Mouse (Mus musculus) left cerebral cortex, adult 18-20 months (tissue): ENCODE results near the gene Foxd1. TPM values are rescaled to one million over a fixed set of nuclear protein-coding genes. Genes with fewer than 3 reads are reported as not detected.

Source experiments
- DNase-seq, 2 experiments: peaks; one replicate each; pipeline ENCODE4 v3.0.0; 2021 to 2022; ENCODE audit warnings: low spot score in 2 of 2, mixed read lengths in 1 of 2
- total RNA-seq, 2 experiments: library from RNA; stranded (reverse); gene quantifications; 2 replicates each; pipeline ENCODE4 v1.2.3; 2021

Foxd1 gene
- total RNA-seq, 2 experiments from 2014 or later = 1.6 to 2.0 TPM

GRCm38 (mm10) chr13:98354871-98355558 is 973 bp downstream of the Foxd1 start:
- no peak for DNase-seq

- DNase-seq = no peak
Measured at GRCm38 (mm10) chr13:98355559-98356111, 1.6 kb downstream of the Foxd1 start.

- DNase-seq = no peak
Measured at GRCm38 (mm10) chr13:98356176-98356972, 2.3 kb downstream of the Foxd1 start.

- no peak for DNase-seq
Measured at GRCm38 (mm10) chr13:98356973-98357425, 3.0 kb downstream of the Foxd1 start.

GRCm38 (mm10) chr13:98357433-98358423 is 3.7 kb downstream of the Foxd1 start:
- DNase-seq = no peak

- no peak for DNase-seq
Measured at GRCm38 (mm10) chr13:98358424-98359181, 4.6 kb downstream of the Foxd1 start.

- DNase-seq = no peak
Measured at GRCm38 (mm10) chr13:98359337-98359736, 5.3 kb downstream of the Foxd1 start.

- no peak for DNase-seq
Measured at GRCm38 (mm10) chr13:98360391-98360790, 6.3 kb downstream of the Foxd1 start.

- DNase-seq = no peak
Measured at GRCm38 (mm10) chr13:98361161-98361560, 7.1 kb downstream of the Foxd1 start.

GRCm38 (mm10) chr13:98363046-98363445 is 9.0 kb downstream of the Foxd1 start:
- no peak for DNase-seq

GRCm38 (mm10) chr13:98365081-98365480 is 11.0 kb downstream of the Foxd1 start:
- no peak for DNase-seq

GRCm38 (mm10) chr13:98365766-98366421 is 11.9 kb downstream of the Foxd1 start:
- no peak for DNase-seq

- DNase-seq = no peak
Measured at GRCm38 (mm10) chr13:98366469-98367275, 12.6 kb downstream of the Foxd1 start.

- DNase-seq = no peak
Measured at GRCm38 (mm10) chr13:98367601-98368000, 13.6 kb downstream of the Foxd1 start.

- DNase-seq = no peak
Measured at GRCm38 (mm10) chr13:98369046-98369445, 15.0 kb downstream of the Foxd1 start.

- DNase-seq = no peak
Measured at GRCm38 (mm10) chr13:98374560-98374959, 20.5 kb downstream of the Foxd1 start.

GRCm38 (mm10) chr13:98374979-98375378 is 20.9 kb downstream of the Foxd1 start:
- no peak for DNase-seq

GRCm38 (mm10) chr13:98377746-98378145 is 23.7 kb downstream of the Foxd1 start:
- no peak for DNase-seq

GRCm38 (mm10) chr13:98382751-98383150 is 28.7 kb downstream of the Foxd1 start:
- DNase-seq = no peak
